Mouse (Mus musculus) cerebellum, adult 9-10 months (tissue): ENCODE measurements at regions not wholly inside any gene's neighbourhood (a gene's known extent, or its start where the extent isn't known, plus 50 kb on each side); places are given as distances from the start of the nearest gene placed in this dataset.

Source experiments
- DNase-seq: peaks from one replicate; pipeline ENCODE4 v3.0.0; 2022

DNA sequence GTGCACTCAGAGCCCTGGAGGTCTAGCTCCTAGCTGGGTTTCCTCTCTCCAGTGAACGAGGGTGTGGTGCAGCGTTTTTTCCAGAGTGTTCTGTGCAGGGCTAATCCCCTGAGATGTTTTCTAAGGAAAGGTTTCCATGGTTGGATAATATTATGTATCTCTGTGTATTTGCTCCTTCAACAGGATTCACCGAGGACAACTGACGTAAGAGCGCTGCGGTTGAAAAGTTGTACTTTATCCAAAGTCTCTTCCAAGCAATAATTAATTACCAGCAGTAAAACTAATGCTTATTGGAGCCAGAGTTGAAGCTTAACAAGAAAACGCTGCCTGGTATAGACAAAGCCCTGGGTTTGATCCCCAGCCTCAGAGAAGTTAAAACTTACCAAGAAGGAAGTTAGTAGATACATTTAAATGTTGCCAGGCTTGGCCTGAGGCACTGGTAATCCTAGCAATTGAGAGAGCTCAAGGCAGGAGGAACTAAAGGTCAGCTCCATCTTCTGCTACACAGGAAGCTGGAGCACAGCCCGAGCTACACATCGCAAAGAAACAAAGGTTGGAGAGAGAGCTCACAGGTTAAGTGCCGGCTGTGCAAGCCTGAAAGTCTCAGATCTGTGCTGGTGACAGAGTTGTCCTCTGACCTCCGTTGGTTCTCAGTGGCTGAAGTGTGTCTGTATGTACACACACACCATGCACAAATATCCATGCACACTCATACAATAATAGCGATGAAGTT, 51.2 kb upstream of the Rap1b start:
- no peak for DNase-seq

- no peak for DNase-seq
Observed at GRCm38 (mm10) chr10:117897766-117898165, 51.9 kb upstream of the Rap1b start.

GRCm38 (mm10) chr10:117898391-117898790, 52.6 kb upstream of the Rap1b start:
- no peak for DNase-seq

DNA sequence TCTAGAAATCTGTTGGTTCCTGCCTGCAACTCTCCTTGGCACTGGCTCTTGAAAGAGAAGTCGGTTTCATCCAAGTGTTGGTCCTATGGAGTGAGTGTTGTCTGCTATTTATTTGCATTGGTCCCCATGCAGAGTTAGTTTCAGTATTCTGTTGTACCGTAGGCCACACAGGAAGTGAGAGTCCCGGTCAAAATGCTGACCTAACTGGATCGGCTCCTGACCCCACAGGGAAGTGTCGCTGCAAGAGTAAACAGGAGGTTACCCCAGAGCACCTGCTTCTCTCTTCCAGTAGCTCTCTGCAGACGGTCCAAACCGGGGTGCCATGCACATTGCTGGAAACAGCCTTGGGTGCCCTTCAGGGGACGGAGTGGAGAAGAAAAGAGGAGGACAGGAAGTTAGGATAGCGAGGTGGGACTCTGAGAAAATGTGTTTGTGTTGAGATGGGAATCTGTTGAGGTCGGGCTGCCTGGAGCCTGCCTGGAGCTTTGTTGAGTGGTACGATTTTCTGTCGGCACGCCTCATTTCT, 53.6 kb upstream of the Rap1b start:
- no peak for DNase-seq

DNA sequence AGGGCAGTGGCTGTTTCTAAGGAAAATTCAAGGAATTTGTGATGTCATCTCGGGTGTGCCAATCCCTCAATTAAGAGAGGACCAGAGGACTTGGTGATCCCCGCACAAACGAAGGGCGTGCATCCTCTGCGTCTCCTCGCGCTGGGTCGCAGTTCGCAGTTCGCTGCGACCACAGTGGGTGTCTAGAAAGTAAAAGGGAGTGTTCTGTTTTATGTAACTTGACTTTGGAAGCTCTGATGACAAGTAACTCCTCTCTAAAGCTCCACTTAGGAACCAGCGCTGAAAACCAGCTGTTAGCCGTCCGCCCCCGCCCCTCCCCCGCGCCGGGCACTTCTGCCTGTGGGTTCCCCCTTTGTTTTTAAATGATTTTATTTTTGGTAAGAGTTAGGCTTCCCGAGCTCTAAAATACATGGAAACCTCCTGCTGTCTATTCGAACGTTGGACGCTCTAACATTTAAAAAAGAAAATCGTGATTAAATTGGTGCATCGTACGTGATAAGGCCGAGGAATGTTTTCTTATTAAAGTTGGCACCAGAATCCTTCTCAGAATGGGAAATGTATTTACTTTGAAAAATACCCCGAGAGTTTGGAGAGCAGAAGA, 59.9 kb upstream of the Rap1b start:
- no peak for DNase-seq

GRCm38 (mm10) chr10:117906267-117906811, 60.5 kb upstream of the Rap1b start:
- no peak for DNase-seq

DNA sequence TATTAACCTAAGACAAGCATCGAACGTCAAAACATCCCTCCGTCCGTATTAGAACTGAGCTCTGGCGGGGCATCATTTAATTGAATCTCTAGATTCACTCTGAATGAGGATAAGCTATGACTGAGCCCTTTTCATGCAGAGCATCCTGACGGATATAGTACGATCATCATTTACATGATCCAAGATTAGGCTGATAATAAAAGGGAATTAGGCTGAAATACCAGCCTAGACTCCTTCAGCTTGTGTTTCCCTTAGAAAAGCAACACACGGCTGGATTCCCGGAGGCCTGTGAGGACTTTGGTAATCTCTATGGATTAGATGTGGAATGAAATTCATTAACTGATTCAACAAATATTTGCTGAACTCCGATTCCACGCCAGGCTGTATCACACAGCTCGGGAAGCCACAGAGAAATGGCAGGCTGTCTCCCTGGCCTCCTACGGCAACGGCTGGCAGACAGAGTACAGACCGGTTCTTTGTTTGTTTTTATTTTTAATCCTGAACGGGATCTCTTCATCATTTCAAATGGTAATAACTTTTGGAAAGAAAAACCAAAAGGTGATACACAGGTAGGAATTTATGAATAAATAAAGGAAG, 62.3 kb upstream of the Rap1b start:
- no peak for DNase-seq

DNA sequence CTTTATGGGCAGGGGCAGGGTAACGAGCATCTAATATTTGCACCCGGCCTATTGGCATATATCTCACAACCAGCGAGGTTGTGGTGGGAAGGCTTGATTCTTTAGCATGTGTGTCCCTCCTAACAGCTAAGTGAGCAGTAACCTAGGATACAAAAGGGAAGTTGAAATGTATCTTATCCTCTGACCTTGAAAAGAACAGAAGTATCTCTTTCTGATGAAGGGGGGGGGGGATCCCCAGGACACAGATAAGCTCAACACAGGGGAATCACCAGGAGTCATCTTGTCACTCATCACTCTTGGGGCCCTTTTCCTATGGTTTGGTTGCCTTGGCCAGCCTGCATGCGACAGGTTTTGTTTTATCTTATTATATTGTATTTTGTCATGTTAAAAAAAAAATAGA, 63.3 kb upstream of the Rap1b start:
- DNase-seq, result no peak

GRCm38 (mm10) chr10:117909811-117910239, 64.0 kb upstream of the Rap1b start:
- DNase-seq, result no peak

DNA sequence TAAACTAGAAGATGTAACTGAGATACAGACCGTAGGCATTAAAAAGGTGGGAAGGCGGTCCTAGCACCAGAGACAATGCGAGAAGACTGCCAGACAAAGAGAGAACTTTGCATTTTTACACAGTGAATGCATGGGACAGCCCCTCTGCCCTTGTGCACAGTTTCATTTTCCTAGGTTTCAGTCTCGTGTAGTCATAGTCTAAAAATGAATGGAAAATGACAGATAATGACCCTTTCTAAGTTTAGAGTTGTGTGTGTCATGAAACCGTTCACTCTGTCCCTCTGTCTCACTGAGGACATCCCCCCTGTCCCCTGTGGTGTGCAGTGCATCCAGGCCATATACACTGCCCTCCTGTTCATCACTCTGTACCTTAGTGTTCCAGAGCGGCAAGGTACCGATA, 64.6 kb upstream of the Rap1b start:
- DNase-seq, result no peak

DNA sequence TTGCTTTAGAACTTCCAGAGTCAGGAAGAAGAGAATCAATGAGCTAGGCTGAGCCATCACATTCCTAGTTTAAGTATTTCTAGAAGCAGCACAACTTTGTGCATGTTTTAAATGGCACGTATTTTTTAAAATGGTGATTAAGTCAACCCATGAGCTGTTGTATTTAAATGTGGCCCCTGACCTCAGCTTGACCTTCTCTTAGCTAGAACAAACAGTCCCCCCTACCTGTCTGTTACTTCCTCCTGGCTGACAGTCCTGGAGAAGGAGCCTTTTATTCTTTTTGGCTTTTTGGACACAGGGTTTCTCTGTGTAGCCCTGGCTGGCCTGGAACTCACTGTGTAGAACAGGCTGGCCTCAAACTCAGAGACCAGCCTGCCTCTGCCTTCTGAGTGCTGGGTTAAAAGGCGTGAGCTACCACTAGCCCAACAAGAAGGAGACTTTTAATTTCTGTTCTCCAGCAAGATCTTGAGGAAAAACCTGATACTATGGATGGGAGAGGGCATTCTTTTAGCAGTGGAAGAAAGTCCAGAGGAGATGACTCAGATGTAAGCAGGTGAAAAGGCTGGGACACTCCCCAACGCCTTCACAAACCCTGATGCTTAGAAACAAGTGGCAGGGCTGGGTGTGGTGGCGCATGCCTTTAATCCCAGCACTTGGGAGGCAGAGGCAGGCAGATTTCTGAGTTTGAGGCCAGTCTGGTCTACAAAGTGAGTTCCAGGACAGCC, 69.3 kb upstream of the Rap1b start:
- DNase-seq, result no peak

DNA sequence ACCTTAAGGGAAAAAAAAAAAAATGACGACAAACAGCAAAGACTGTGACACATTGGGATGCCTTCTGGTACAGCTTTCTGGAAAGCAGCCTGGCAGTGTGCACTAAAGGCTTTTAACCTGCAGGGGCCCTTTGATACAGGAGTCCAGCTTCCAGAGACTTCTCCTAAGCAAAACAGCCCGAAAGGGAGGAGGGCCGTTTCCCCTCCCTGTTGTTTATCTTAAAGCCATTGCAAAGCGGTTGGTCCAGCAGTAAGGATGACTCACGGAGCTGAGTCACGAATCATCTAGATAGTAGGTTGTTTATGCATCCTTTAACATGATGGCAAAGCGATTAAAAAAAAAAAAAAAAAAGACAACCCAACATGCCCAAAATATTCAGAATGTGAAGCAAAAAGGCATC, 70.4 kb upstream of the Rap1b start:
- no peak for DNase-seq

DNA sequence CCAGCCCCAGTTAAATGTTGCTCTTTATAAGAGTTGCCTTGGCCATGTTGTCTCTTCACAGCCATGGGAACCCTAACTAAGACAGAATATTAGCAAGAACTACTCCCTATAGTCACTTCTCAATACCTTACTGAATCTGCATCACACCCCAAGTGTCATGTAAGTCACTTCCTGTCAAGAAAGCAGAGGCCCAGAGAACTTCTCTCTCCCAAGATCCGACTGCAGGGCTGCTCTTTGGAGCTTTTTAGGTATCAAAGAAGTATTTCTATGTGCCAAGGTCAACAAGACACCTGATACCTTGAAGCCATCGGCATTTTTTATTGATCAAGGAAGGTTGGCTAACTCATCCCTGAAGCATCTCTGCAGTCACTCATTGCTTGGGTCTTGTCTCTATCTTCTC, 72.0 kb upstream of the Rap1b start:
- DNase-seq, result no peak

DNA sequence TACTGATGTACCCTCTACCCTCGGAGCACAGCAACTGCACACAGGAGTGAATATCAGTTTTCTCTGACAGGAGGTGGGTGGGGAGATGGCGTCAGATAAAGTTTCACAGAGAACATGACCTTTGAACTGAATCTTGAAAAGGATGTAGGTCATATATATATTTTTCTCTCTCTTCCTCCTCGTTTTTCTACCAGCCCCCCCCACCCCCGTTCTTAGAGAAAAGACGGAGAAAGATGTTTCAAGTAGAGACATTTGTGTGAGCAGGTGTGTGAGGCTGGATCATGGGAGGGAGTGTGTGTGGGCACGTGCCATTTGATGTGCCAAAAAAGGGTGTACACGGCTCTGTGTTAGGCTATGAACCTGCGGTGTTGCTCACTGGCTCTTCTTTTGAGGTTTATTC, 72.8 kb upstream of the Rap1b start:
- no peak for DNase-seq

DNA sequence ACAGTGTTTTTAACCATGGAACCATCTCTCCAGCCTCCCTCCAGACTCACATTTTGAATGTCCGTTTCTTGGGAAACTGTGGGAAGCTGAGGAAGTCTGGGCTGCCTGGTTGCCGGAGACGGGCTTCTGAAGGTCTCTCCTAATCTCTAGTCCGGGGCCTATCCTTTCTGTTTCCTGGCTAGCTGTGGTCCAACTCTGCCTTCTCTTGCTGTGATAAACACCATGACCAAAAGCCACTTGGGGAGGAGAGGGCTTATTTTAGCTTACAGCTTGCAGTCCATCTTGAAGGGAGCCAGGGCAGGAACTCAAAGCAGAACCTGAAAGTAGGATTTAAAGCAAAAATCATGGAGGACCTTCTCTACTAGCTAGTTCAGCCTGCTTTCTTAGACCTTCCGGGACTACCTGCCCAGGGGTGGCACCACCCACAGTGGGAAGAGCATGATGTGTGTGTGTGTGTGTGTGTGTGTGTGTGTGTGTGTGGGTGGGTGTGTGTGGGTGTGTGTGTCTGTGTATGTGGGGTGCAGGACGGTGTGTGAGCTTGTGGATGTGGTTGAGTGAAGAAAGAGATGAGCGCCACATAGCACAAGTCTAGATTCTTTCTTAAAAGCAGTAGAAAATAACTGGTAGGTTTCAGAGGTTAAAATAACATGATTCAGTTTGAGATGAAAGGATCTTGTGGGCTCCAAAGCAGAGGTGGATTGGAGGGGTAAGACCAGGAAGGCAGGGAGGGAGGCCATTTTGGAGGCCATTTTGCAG, 73.5 kb upstream of the Rap1b start:
- no peak for DNase-seq

GRCm38 (mm10) chr10:117925186-117925585, 79.4 kb upstream of the Rap1b start:
- DNase-seq, result no peak

- DNase-seq, result no peak
Observed at GRCm38 (mm10) chr10:117925611-117926555, 80.0 kb upstream of the Rap1b start.

GRCm38 (mm10) chr10:117928998-117929397, 83.2 kb upstream of the Rap1b start:
- no peak for DNase-seq

GRCm38 (mm10) chr10:117934797-117935196, 89.0 kb upstream of the Rap1b start:
- DNase-seq, result no peak

DNA sequence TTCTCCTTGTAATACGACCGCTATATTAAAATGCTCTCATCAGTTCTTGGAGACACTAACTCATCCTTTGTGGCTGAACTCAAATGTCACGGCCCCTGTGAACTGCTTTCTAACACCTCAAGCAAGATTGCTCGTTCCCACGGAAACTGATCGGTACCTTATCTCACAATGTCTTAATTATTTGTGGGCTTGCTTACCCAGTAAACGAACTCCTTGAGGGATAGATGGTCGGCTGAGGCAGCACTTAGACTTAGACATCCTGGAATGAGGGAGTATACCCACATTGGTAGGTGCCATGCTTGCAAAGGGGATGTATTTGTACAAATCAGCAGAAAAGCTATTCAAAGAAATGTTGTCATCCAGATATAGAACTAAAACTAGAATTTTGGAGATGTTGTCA, 92.9 kb upstream of the Rap1b start:
- no peak for DNase-seq
